Comparison of ENCODE assay signal across 8 mouse cellular contexts in the genomic region with DNA sequence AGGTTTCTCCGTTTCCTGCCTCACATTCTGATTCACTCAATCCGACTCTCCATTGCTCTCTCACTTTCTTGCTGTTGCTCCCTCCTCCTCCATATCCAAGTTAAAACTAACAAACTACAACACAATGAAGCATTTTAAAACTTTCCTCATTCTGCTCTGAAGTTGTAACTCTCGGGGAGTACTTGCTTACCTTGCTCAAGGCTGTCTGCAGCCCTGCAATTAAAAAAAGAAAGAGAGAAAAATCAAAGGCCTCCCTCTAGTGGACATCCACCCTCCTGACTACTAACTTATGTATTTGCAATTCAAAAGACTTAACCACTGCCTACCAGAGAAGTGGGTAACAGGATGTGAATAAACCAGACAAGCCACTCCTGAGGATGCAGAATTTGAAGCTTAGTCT. TPM values are rescaled to one million over a fixed set of nuclear protein-coding genes. Genes with fewer than 3 reads are reported as not detected.
DNase-seq lines count a peak whose midpoint lies in the region; ATAC-seq and TF ChIP-seq lines count a peak whose summit lies in the region.

No protein-coding gene starts in this region.

- peak; percentile 58 for DNase-seq in right cerebral cortex, adult 18-20 months
- DNase-seq in right cerebral cortex, postnatal 14 days = no peak
- peak; percentile 70 for DNase-seq in c-Kit-positive CD71-positive TER-119-positive erythroid progenitor cells, embryonic 14.5 days (ENCODE audit: low spot score)
- DNase-seq in forebrain, embryonic 10.5 days (ENCODE audit: extremely low spot score, low spot score) = peak; percentile 26
- DNase-seq in hindbrain, embryonic 14.5 days (ENCODE audit: low spot score) = peak; percentile 72
- peak; percentile 81 for DNase-seq in limb, embryonic 14.5 days (ENCODE audit: low spot score)
- DNase-seq in midbrain, embryonic 14.5 days = peak; percentile 74
- peak; percentile 55 for DNase-seq in telencephalon, adult 2 months (ENCODE audit: low read depth, low spot score)

- H3K27me3 ChIP-seq in forebrain, embryonic 10.5 days (ENCODE audit: poor library complexity, severe bottlenecking) = no peaks in the 10 kb centered on the region
- H3K27me3 ChIP-seq in hindbrain, embryonic 14.5 days (ENCODE audit: control insufficient read depth, insufficient read depth, low read length) = no peaks in the 10 kb centered on the region
- no peaks in the 10 kb centered on the region for H3K27me3 ChIP-seq in limb, embryonic 14.5 days (ENCODE audit: control insufficient read depth, insufficient read depth, low read length)
- H3K27me3 ChIP-seq in midbrain, embryonic 14.5 days (ENCODE audit: control insufficient read depth, insufficient read depth, low read length) = no peaks in the 10 kb centered on the region

- H3K27ac ChIP-seq in forebrain, embryonic 10.5 days = peak overlapping the region; percentile 90
- peak overlapping the region; percentile 87 for H3K27ac ChIP-seq in hindbrain, embryonic 14.5 days
- peak overlapping the region; percentile 52; the same call in 1 of the 2 replicates for H3K27ac ChIP-seq in limb, embryonic 14.5 days (replicated peaks; ENCODE audit: low read depth, low read length)
- peak overlapping the region; percentile 79 for H3K27ac ChIP-seq in midbrain, embryonic 14.5 days (replicated peaks; ENCODE audit: low read depth, low read length)

- peak overlapping the region; percentile 40 for H3K9ac ChIP-seq in hindbrain, embryonic 14.5 days
- no peak overlapping the region for H3K9ac ChIP-seq in limb, embryonic 14.5 days (ENCODE audit: low read depth, low read length, severe bottlenecking)
- no peak overlapping the region for H3K9ac ChIP-seq in midbrain, embryonic 14.5 days (replicated peaks; ENCODE audit: low read length)

- H3K4me1 ChIP-seq in forebrain, embryonic 10.5 days = peaks cover 15% of the 10 kb centered on the region
- H3K4me1 ChIP-seq in hindbrain, embryonic 14.5 days (replicated peaks; ENCODE audit: control insufficient read depth, insufficient read depth, low read length) = peaks cover 8% of the 10 kb centered on the region
- H3K4me1 ChIP-seq in limb, embryonic 14.5 days (ENCODE audit: control insufficient read depth, insufficient read depth, low read length) = peaks cover 8% of the 10 kb centered on the region
- H3K4me1 ChIP-seq in midbrain, embryonic 14.5 days (ENCODE audit: control insufficient read depth, insufficient read depth, low read length) = peaks cover 13% of the 10 kb centered on the region

- 2% methylated on average over 3 of the region's 3 CpGs for WGBS in forebrain, embryonic 10.5 days
- WGBS in hindbrain, embryonic 14.5 days = 0% methylated on average over 3 of the region's 3 CpGs
- under 1% methylated on average over 3 of the region's 3 CpGs for WGBS in limb, embryonic 14.5 days
- WGBS in midbrain, embryonic 14.5 days = 0% methylated on average over 3 of the region's 3 CpGs

- no peak for ATAC-seq in hindbrain, embryonic 14.5 days (ENCODE audit: low FRiP score)
- no peak for ATAC-seq in limb, embryonic 14.5 days (ENCODE audit: low FRiP score, low read depth)
- ATAC-seq in midbrain, embryonic 14.5 days (ENCODE audit: low FRiP score, low TSS enrichment) = no peak

- H3K36me3 ChIP-seq in forebrain, embryonic 10.5 days (replicated peaks) = peaks cover 20% of the 10 kb centered on the region
- peaks cover 2% of the 10 kb centered on the region for H3K36me3 ChIP-seq in hindbrain, embryonic 14.5 days (replicated peaks; ENCODE audit: control insufficient read depth, insufficient read depth)
- H3K36me3 ChIP-seq in limb, embryonic 14.5 days (ENCODE audit: control insufficient read depth, insufficient read depth, low read length) = peaks cover 13% of the 10 kb centered on the region
- H3K36me3 ChIP-seq in midbrain, embryonic 14.5 days (ENCODE audit: control insufficient read depth, insufficient read depth, low read length) = peaks cover 5% of the 10 kb centered on the region

- peak overlapping the region; percentile 77 for H3K4me2 ChIP-seq in hindbrain, embryonic 14.5 days (replicated peaks)
- peak overlapping the region; percentile 61 for H3K4me2 ChIP-seq in limb, embryonic 14.5 days (replicated peaks; ENCODE audit: low read depth, low read length, severe bottlenecking)
- H3K4me2 ChIP-seq in midbrain, embryonic 14.5 days (ENCODE audit: low read length) = peak overlapping the region; percentile 57

- H3K9me3 ChIP-seq in forebrain, embryonic 10.5 days = no peaks in the 10 kb centered on the region
- H3K9me3 ChIP-seq in hindbrain, embryonic 14.5 days (ENCODE audit: control insufficient read depth, low read length) = no peaks in the 10 kb centered on the region
- no peaks in the 10 kb centered on the region for H3K9me3 ChIP-seq in limb, embryonic 14.5 days (ENCODE audit: control insufficient read depth, low read length)
- H3K9me3 ChIP-seq in midbrain, embryonic 14.5 days (ENCODE audit: control insufficient read depth, low read length) = no peaks in the 10 kb centered on the region

- no peak for TF ChIP-seq POLR2A in limb, embryonic 14.5 days (IDR thresholded peaks at IDR 0.05; ENCODE audit: borderline replicate concordance, extremely low read depth, insufficient read depth, insufficient read length)

- peak overlapping the region; percentile 82 for H3K4me3 ChIP-seq in forebrain, embryonic 10.5 days
- peak overlapping the region; percentile 97 for H3K4me3 ChIP-seq in hindbrain, embryonic 14.5 days (replicated peaks; ENCODE audit: low read length)
- H3K4me3 ChIP-seq in limb, embryonic 14.5 days (replicated peaks; ENCODE audit: low read length) = peak overlapping the region; percentile 89
- peak overlapping the region; percentile 89 for H3K4me3 ChIP-seq in midbrain, embryonic 14.5 days (replicated peaks; ENCODE audit: low read depth, low read length)

RNA-seq across cellular contexts. Expression of gene Mtrf1l, which starts 1.1 kb away (rescaled TPM):
- 10.9 and 12.6 TPM in 2 replicates for polyA plus RNA-seq in forebrain, embryonic 10.5 days (2016; fragmentation: Nextera tagmentation; extraction: Ambion mirVana)
- polyA plus RNA-seq in hindbrain, embryonic 14.5 days (2014; fragmentation: Nextera tagmentation; extraction: Ambion mirVana) = 11.6 and 12.2 TPM in 2 replicates
- 5.1 and 10.0 TPM in 2 replicates for polyA plus RNA-seq in limb, embryonic 14.5 days (2012; rRNA removed)
- polyA plus RNA-seq in limb, embryonic 14.5 days (2014; fragmentation: Nextera tagmentation; extraction: Ambion mirVana) = 17.3 and 17.7 TPM in 2 replicates
- 10.2 and 13.4 TPM in 2 replicates for polyA plus RNA-seq in midbrain, embryonic 14.5 days (2014; fragmentation: Nextera tagmentation; extraction: Ambion mirVana)

RNA-seq across cellular contexts. Expression of gene Fbxo5, which starts 19.4 kb away (rescaled TPM):
- polyA plus RNA-seq in forebrain, embryonic 10.5 days (2016; fragmentation: Nextera tagmentation; extraction: Ambion mirVana) = 113 and 132 TPM in 2 replicates
- 9.8 and 13.7 TPM in 2 replicates for polyA plus RNA-seq in hindbrain, embryonic 14.5 days (2014; fragmentation: Nextera tagmentation; extraction: Ambion mirVana)
- 30.4 and 43.5 TPM in 2 replicates for polyA plus RNA-seq in limb, embryonic 14.5 days (2012; rRNA removed)
- 52.7 and 58.3 TPM in 2 replicates for polyA plus RNA-seq in limb, embryonic 14.5 days (2014; fragmentation: Nextera tagmentation; extraction: Ambion mirVana)
- polyA plus RNA-seq in midbrain, embryonic 14.5 days (2014; fragmentation: Nextera tagmentation; extraction: Ambion mirVana) = 10.5 and 14.7 TPM in 2 replicates
